Mouse (Mus musculus) T-helper 2 cell (primary cell): Measurements from ENCODE around the gene Cdc40.

Source experiments
- in situ Hi-C: fragments of 300-600 bp; cut with MboI, MseI; formaldehyde crosslinking; loops from one replicate; pipeline ENCODE4 v1.15.1; 2025; ENCODE audit warnings: high pct_unique_total_duplicates

The Cdc40 gene

GRCm38 (mm10) chr10:40882831-40883643, at the start of gene Cdc40, which contains the start of gene Wasf1:
Cdc40 (minus strand) TSS chr10:40883311.
Wasf1 (plus strand) TSS chr10:40883475.
- in situ Hi-C loops, result loop anchor here (25.0 kb wide), 1 partner anchor 621 kb away; the partner anchor contains the start of gene Gtf3c6

DNA sequence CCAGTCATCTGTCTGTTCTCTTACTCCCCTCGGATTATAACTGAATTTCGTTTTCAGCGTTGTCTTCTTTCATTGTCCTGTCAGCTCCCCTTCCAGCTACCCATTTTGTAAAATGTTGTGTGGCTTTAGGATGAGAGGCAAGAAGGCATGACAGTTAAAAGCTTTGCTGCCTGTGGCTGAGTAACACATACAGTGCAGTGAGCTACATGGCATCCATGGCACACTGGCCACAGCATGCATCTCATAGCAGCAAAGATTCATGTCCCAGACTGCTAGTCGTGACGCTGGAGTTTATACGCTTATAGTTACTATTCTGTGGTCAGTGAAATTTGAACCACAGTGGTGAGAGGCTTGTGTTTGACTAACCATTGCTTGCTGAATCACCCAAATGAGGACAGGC, 36.4 kb upstream of the Cdc40 start:
- in situ Hi-C loops, result no loop called here

GRCm38 (mm10) chr10:40918669-40919440, 35.7 kb upstream of the Cdc40 start:
- in situ Hi-C loops, result no loop called here

- in situ Hi-C loops, result no loop called here
Observed at GRCm38 (mm10) chr10:40915240-40915639, 32.1 kb upstream of the Cdc40 start.

DNA sequence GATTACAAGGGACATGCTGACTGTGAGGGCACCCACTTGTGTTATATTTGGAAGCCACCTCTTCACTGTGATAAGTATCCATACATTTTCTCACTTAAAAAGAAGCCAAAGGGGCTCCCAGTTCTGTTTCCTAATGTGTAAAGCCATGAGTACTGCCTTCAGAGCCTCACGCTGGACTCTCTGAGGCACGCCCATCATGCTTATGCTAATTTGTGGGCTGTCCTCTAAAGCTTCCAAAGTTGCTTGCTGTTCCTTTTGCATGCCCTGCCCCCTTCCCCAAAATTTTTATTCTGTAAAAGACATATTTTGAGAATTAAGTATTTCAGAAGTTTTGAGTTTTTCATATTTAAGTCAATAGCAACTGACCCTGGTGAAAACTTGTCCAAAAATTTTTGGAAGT, 27.7 kb upstream of the Cdc40 start:
- in situ Hi-C loops, result no loop called here

GRCm38 (mm10) chr10:40908580-40908979, 25.5 kb upstream of the Cdc40 start:
- in situ Hi-C loops, result no loop called here

DNA sequence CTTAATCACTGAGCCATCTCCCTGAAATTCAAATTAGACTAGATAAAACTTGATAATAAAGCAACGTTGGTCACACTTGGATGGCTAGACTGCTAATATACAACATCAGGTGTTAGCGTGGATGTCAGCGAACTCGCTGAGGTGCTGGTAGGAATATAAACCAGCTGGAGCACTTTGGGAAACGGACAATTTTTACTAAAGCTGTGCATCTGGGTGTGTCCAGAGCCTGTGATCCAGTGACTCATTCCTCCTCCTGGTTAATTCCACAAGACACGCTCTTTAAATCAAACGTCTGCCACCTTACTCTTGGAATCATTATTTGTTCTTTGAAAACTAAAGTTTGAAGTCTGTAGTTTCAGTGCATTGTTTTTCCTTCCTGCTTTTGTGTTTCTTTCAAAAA, 23.7 kb upstream of the Cdc40 start:
- in situ Hi-C loops, result no loop called here

DNA sequence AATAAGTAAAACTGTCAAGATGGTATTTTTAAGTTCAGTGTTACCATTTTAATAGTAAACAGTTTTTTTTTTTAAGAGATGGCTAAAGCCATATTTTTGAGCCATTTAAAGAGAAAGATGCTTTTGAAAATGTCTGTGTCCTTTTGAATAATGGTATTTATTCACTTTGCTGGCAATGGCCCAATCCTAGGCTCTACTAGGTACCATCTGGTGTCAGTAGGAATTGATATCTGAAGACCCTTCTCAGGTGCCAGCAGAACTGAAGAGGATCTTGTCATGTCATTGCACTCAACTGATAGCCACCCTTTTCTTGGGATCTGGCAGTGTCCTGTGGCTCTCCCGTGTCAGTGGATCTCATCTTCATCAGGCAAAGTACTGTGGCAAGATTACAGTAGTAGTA, 23.0 kb upstream of the Cdc40 start:
- in situ Hi-C loops, result no loop called here

DNA sequence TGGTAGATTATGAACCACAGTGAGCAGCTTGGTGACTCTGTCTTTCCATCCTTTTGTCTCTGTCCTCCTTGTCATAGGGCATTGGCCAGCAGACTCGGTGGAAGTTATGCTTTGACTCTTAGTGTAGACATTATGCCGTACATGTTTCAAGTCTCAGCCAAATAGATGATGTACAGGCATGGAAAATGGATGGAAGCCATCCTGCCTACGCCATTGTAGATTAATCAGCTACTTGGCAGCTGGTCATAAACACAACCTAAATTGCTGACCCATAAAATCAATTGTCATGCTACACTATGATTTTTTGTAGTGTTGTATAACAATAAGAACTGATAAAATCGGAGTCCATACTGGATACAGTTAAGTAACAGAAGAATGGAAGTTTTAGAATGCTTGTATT, 18.7 kb upstream of the Cdc40 start:
- in situ Hi-C loops, result no loop called here

- in situ Hi-C loops, result loop anchor here (25.0 kb wide), 1 partner anchor 634 kb away; the partner anchor contains the start of gene Gtf3c6
Observed at GRCm38 (mm10) chr10:40896656-40897055, 13.5 kb upstream of the Cdc40 start.

GRCm38 (mm10) chr10:40895765-40896164, 12.7 kb upstream of the Cdc40 start:
- in situ Hi-C loops, result loop anchor here (25.0 kb wide), 1 partner anchor 633 kb away; the partner anchor contains the start of gene Gtf3c6

GRCm38 (mm10) chr10:40889146-40889545, 6.0 kb upstream of the Cdc40 start:
- in situ Hi-C loops, result loop anchor here (25.0 kb wide), 1 partner anchor 627 kb away; the partner anchor contains the start of gene Gtf3c6

- in situ Hi-C loops, result loop anchor here (25.0 kb wide), 1 partner anchor 625 kb away; the partner anchor contains the start of gene Gtf3c6
Observed at GRCm38 (mm10) chr10:40887316-40887715, 4.2 kb upstream of the Cdc40 start.

DNA sequence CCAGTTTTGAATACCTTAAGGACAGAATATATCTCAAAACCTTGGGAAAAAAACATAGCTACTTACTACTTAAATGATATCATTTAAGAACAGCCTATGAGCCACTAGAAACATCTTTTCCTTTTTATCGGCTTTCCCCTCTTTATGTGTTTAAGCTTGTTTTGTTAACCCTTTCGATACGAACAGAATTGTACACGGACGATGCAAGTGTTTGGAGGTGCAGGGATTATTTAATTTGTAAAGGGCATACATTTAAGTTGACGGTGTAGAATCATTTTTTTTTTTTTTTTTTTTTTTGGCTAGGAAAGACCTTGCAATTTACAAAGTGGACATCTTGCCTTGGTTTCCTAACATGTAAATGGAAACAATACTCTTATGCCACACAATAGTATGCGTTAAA, 2.3 kb upstream of the Cdc40 start:
- in situ Hi-C loops, result loop anchor here (25.0 kb wide), 1 partner anchor 623 kb away; the partner anchor contains the start of gene Gtf3c6

GRCm38 (mm10) chr10:40884279-40884806, 1.2 kb upstream of the Cdc40 start:
- in situ Hi-C loops, result loop anchor here (25.0 kb wide), 1 partner anchor 622 kb away; the partner anchor contains the start of gene Gtf3c6

DNA sequence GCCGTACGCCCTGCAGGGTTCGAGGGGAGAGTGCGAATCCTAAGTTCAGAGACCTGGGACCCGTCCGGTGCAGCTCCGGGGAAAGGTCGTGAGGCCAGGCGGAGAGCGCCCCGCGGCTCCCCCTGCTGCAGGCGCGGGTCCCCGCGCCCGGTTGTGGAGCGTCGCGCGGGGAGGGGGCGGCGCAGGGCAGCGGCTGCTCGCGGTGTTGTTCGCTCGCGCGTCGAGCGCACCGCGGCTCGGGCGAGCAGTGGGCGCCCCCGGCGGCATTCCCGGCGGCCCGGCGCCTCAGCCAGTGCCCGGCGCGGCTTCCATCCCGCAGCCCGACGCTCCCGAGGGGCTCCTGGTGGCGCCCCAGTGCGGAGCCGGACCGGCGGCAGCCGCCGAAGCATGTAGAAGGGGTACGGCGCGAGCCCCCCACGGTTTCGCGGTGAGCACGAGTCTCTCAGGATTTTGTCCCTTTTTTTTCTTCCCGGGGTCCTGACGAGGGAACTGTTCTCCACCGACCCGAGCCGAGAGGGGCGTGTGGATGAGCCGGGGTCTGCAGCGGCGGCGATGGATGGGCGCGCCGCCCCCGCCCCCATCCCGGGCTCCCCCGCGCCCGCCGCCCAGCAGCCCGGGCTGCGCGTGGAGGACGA, 650 bp upstream of the Cdc40 start:
- in situ Hi-C loops, result loop anchor here (25.0 kb wide), 1 partner anchor 621 kb away; the partner anchor contains the start of gene Gtf3c6

GRCm38 (mm10) chr10:40882333-40882732, 778 bp downstream of the Cdc40 start:
- in situ Hi-C loops, result loop anchor here (25.0 kb wide), 1 partner anchor 620 kb away; the partner anchor contains the start of gene Gtf3c6

DNA sequence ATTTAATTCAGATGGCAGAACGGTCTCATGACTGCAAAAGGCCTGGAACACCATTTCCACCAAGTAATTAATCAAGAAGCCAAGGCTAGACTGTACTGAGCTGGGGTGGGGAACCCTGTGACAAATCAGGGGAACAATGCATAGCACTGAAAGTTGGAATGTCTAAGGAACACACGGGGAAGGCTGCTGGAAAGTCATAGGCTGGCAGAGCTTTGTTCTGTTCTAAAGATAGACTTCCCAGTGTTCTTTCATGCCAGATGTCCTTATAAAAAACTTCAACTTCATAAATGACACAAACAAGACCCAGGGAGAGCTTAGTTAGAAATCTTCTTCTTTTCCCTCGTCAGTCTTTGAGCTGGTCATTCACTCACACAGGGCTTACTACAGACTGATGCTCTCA, 1.9 kb downstream of the Cdc40 start:
- in situ Hi-C loops, result loop anchor here (25.0 kb wide), 1 partner anchor 619 kb away; the partner anchor contains the start of gene Gtf3c6

DNA sequence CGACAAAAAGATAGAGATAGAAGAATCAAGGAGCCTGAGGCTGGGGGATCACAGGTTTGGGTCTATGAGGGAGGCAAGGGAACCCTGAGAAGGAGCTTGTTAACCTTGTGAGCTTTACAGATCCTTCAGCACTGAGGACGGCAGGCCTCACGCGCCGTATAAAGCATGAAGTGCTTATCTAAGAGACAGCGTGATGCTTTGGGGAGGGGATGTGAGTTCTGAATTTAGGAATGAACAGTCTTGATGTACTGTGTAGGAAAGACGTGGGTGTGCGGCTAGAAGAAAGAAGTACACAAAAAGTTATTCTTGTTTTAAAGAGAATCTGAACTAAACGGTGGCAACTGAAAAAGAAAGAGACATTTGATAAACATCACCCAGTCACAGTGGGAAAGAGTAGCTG, 3.1 kb downstream of the Cdc40 start:
- in situ Hi-C loops, result loop anchor here (10.0 to 25.0 kb wide), 2 partner anchors 618 to 1655 kb away; partner anchors contain the start of gene Gtf3c6

DNA sequence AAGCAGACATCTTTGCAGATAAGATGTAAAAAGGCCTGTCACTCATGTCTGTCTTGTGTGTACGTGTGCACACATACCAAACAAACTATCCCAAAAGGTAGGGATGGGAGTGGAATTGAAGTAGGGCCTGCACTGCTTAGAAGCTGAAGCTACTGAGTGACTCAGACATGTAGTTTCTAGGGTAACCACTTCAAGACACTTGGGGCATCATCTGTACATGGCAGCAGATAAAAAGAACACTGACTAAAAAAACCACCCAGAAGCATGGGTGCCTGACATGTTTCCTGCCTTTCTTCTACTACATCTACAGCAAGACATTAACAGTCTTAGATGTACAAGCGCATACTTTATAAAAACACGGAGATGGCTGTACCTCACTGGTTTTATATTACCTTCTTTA, 4.9 kb downstream of the Cdc40 start:
- in situ Hi-C loops, result loop anchor here (10.0 to 25.0 kb wide), 2 partner anchors 616 to 1653 kb away; partner anchors contain the start of gene Gtf3c6

- in situ Hi-C loops, result loop anchor here (10.0 kb wide), 1 partner anchor 1647 kb away; no protein-coding TSS in a partner anchor
Observed at GRCm38 (mm10) chr10:40872052-40872451, 11.1 kb downstream of the Cdc40 start.
